Mouse (Mus musculus) left cerebral cortex, postnatal 36 days (tissue): ENCODE measurements around the gene Tmbim7. TPM values are rescaled to one million over a fixed set of nuclear protein-coding genes. Genes with fewer than 3 reads are reported as not detected.
"Not testable (repeated sequence)": the region's sequence is repeated elsewhere in the genome, so short reads cannot be mapped to it uniquely, and the experiment has no call there.

Experiments used
- DNase-seq, 2 experiments: peaks; one replicate each; pipeline ENCODE4 v3.0.0; 2021 to 2022; ENCODE audit warnings: low spot score in 2 of 2, mixed read lengths in 1 of 2
- intact Hi-C: fragments of 180-260 bp; cut with DNase I; formaldehyde crosslinking; loops from one replicate; pipeline ENCODE4 v1.15.1; 2025
- total RNA-seq, 2 experiments: library from RNA; stranded (reverse); gene quantifications; 2 replicates each; pipeline ENCODE4 v1.2.3; 2021

The Tmbim7 gene
- total RNA-seq = not detected

GRCm38 (mm10) chr5:3650881-3651280 is at the start of gene Tmbim7:
Gene Tmbim7, plus strand, starts transcription at chr5:3651181.
- intact Hi-C loops = no loop called here
- DNase-seq = no peak

- DNase-seq = no peak
- intact Hi-C loops = no loop called here
Measured at GRCm38 (mm10) chr5:3607114-3607513, 43.9 kb upstream of the Tmbim7 start.

- intact Hi-C loops = no loop called here
Measured at GRCm38 (mm10) chr5:3609241-3609640, 41.7 kb upstream of the Tmbim7 start.

GRCm38 (mm10) chr5:3611835-3612234 is 39.1 kb upstream of the Tmbim7 start:
- intact Hi-C loops, DNase-seq: not testable (repeated sequence)

More at GRCm38 (mm10) chr5:3609241-3609640, 41.7 kb upstream of the Tmbim7 start:
- no peak for DNase-seq

GRCm38 (mm10) chr5:3620486-3620885 is 30.5 kb upstream of the Tmbim7 start:
- intact Hi-C loops = no loop called here
- no peak for DNase-seq

GRCm38 (mm10) chr5:3630055-3630454 is 20.9 kb upstream of the Tmbim7 start:
- intact Hi-C loops = no loop called here

GRCm38 (mm10) chr5:3631512-3632271 is 19.3 kb upstream of the Tmbim7 start:
- intact Hi-C loops = no loop called here
- DNase-seq = no peak

More at GRCm38 (mm10) chr5:3630055-3630454, 20.9 kb upstream of the Tmbim7 start:
- no peak for DNase-seq

GRCm38 (mm10) chr5:3632285-3632684 is 18.7 kb upstream of the Tmbim7 start:
- intact Hi-C loops = no loop called here
- no peak for DNase-seq

GRCm38 (mm10) chr5:3633315-3633714 is 17.7 kb upstream of the Tmbim7 start:
- intact Hi-C loops = no loop called here
- DNase-seq = no peak

GRCm38 (mm10) chr5:3633951-3634350 is 17.0 kb upstream of the Tmbim7 start:
- intact Hi-C loops = no loop called here
- no peak for DNase-seq

GRCm38 (mm10) chr5:3635286-3635685 is 15.7 kb upstream of the Tmbim7 start:
- intact Hi-C loops = no loop called here
- no peak for DNase-seq

GRCm38 (mm10) chr5:3644621-3645020 is 6.4 kb upstream of the Tmbim7 start:
- intact Hi-C loops = no loop called here
- DNase-seq = no peak

- intact Hi-C loops = no loop called here
- DNase-seq = no peak
Measured at GRCm38 (mm10) chr5:3645326-3645725, 5.7 kb upstream of the Tmbim7 start.

GRCm38 (mm10) chr5:3646539-3646938 is 4.4 kb upstream of the Tmbim7 start:
- DNase-seq = no peak
- intact Hi-C loops = loop anchor here (2.0 kb wide), 1 partner anchor 156 kb away; the partner anchor contains the start of genes Ankib1 and Krit1

GRCm38 (mm10) chr5:3646991-3647707 is 3.8 kb upstream of the Tmbim7 start:
- DNase-seq = peak; percentile 32 to 36
- intact Hi-C loops = loop anchor here (2.0 kb wide), 1 partner anchor 156 kb away; the partner anchor contains the start of genes Ankib1 and Krit1

- intact Hi-C loops = loop anchor here (2.0 kb wide), 1 partner anchor 155 kb away; the partner anchor contains the start of genes Ankib1 and Krit1
- DNase-seq = peak; percentile 69 to 80
Measured at GRCm38 (mm10) chr5:3647708-3648121, 3.3 kb upstream of the Tmbim7 start.

- intact Hi-C loops = no loop called here
- no peak for DNase-seq
Measured at GRCm38 (mm10) chr5:3648206-3648848, 2.7 kb upstream of the Tmbim7 start.

GRCm38 (mm10) chr5:3648849-3649210 is 2.2 kb upstream of the Tmbim7 start:
- intact Hi-C loops = no loop called here
- no peak for DNase-seq

GRCm38 (mm10) chr5:3651621-3652020 is 640 bp downstream of the Tmbim7 start:
- intact Hi-C loops = no loop called here
- no peak for DNase-seq

GRCm38 (mm10) chr5:3652903-3653575 is 2.1 kb downstream of the Tmbim7 start:
- DNase-seq, intact Hi-C loops: not testable (repeated sequence)
